Mouse (Mus musculus): ENCODE data around the gene Atp1b3.
A peak's percentile ranks its signal among the peaks of the same experiment; 100 is the strongest.
"Not testable (repeated sequence)": the region's sequence is repeated elsewhere in the genome, so short reads cannot be mapped to it uniquely, and the experiment has no call there.

Atp1b3 gene

GRCm38 (mm10) chr9:96364141-96364838 is at the start of gene Atp1b3:
TSS of gene Atp1b3 (minus strand) at chr9:96364442.
- DNase-seq (ENCODE audit: low read depth, low spot score): peak; percentile 96

- DNase-seq (ENCODE audit: low read depth, low spot score): no peak
Observed at GRCm38 (mm10) chr9:96412821-96413405, 48.7 kb upstream of the Atp1b3 start.

GRCm38 (mm10) chr9:96404312-96404711 is 40.1 kb upstream of the Atp1b3 start:
- DNase-seq (ENCODE audit: low read depth, low spot score): no peak

- not testable (repeated sequence) for DNase-seq (ENCODE audit: low read depth, low spot score)
Observed at GRCm38 (mm10) chr9:96399916-96400315, 35.7 kb upstream of the Atp1b3 start.

- no peak for DNase-seq (ENCODE audit: low read depth, low spot score)
Observed at GRCm38 (mm10) chr9:96399425-96399878, 35.2 kb upstream of the Atp1b3 start.

GRCm38 (mm10) chr9:96398614-96399013 is 34.4 kb upstream of the Atp1b3 start:
- no peak for DNase-seq (ENCODE audit: low read depth, low spot score)

- no peak for DNase-seq (ENCODE audit: low read depth, low spot score)
Observed at GRCm38 (mm10) chr9:96398165-96398564, 33.9 kb upstream of the Atp1b3 start.

GRCm38 (mm10) chr9:96394910-96395690 is 30.9 kb upstream of the Atp1b3 start:
- no peak for DNase-seq (ENCODE audit: low read depth, low spot score)

- no peak for DNase-seq (ENCODE audit: low read depth, low spot score)
Observed at GRCm38 (mm10) chr9:96393731-96394235, 29.5 kb upstream of the Atp1b3 start.

- DNase-seq (ENCODE audit: low read depth, low spot score): no peak
Observed at GRCm38 (mm10) chr9:96393112-96393511, 28.9 kb upstream of the Atp1b3 start.

- DNase-seq (ENCODE audit: low read depth, low spot score): no peak
Observed at GRCm38 (mm10) chr9:96391921-96392320, 27.7 kb upstream of the Atp1b3 start.

- DNase-seq (ENCODE audit: low read depth, low spot score): no peak
Observed at GRCm38 (mm10) chr9:96383714-96384487, 19.7 kb upstream of the Atp1b3 start.

GRCm38 (mm10) chr9:96382756-96383155 is 18.5 kb upstream of the Atp1b3 start:
- no peak for DNase-seq (ENCODE audit: low read depth, low spot score)

GRCm38 (mm10) chr9:96381393-96381792 is 17.2 kb upstream of the Atp1b3 start:
- DNase-seq (ENCODE audit: low read depth, low spot score): no peak

GRCm38 (mm10) chr9:96379551-96379950 is 15.3 kb upstream of the Atp1b3 start:
- DNase-seq (ENCODE audit: low read depth, low spot score): no peak

- DNase-seq (ENCODE audit: low read depth, low spot score): no peak
Observed at GRCm38 (mm10) chr9:96378747-96379146, 14.5 kb upstream of the Atp1b3 start.

GRCm38 (mm10) chr9:96377096-96377495 is 12.9 kb upstream of the Atp1b3 start:
- no peak for DNase-seq (ENCODE audit: low read depth, low spot score)

- no peak for DNase-seq (ENCODE audit: low read depth, low spot score)
Observed at GRCm38 (mm10) chr9:96375819-96376218, 11.6 kb upstream of the Atp1b3 start.

GRCm38 (mm10) chr9:96371075-96371474 is 6.8 kb upstream of the Atp1b3 start:
- DNase-seq (ENCODE audit: low read depth, low spot score): no peak

GRCm38 (mm10) chr9:96369654-96370384 is 5.6 kb upstream of the Atp1b3 start:
- DNase-seq (ENCODE audit: low read depth, low spot score): no peak

Measured in retina, postnatal 7 days (tissue).